Mouse (Mus musculus) naive thymus-derived CD4-positive, alpha-beta T cell, adult 2 months (primary cell): ENCODE data around the gene Haus7.
"Not testable (repeated sequence)": the region's sequence is repeated elsewhere in the genome, so short reads cannot be mapped to it uniquely, and the experiment has no call there.

Source experiments
- DNase-seq: peaks from one replicate; pipeline ENCODE4 v3.0.0-alpha.2; 2011; ENCODE audit warnings: low read depth

Gene Haus7

GRCm38 (mm10) chrX:73467446-73468241 is 8.8 kb upstream of the Haus7 start:
- no peak for DNase-seq

DNA sequence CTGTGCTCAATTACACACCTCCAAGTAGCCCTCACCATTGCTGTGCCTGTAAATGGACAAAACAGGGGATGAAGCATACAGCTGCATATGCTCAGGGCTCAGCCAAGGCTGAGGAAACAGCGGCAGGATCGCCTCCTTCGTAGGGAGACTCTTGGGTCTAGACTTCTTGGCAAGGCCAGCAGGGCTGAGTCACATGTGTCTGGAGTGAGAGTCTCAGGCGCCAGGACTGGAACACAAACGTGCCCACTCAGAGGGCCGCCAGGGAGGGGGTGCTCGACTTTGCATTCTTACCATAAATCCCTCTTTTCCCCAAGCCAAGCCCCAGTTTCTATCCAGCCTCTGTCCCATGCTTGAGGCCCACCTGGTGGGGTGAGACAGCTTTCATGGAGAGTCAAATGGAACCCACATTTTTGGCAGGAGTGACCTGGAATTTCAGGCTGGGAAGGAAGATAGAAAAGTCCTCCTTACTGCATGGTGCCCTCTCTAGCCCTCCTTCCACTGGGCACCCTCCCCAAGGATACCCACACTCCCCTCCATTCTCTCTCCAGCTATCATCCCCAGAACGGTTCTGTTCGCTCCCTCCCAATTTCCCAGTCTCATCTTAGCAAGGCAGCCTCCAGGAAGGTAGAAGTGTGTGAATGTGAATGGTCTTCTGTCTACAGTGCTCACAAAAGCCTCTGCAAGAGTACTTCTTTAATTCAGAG is 6.8 kb upstream of the Haus7 start:
- no peak for DNase-seq

DNA sequence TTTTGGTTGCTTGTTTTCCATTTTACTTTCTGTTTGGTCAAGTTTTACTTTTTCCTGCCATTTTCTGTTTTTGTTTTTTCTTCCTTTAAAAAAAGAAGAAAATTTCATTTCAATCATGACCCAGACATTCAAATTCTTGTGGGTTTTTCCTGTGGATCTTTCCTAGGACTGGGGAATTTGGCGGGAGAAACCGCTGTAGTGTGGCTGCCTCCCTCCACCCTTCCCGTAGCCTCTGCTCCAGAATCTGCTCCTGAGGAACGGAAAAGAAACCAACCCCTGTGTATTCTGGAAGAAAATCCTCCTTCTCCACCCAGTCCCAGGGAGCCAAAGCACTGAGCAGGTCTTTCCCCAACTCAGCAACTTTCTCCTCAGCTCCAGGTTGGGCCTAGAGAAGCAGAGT is 1.9 kb upstream of the Haus7 start:
- no peak for DNase-seq

- peak; percentile 62 for DNase-seq
These were observed 6.9 kb downstream of the Haus7 start for GRCm38 (mm10) chrX:73451949-73452348.

- DNase-seq, result no peak
These were observed 17.4 kb downstream of the Haus7 start for GRCm38 (mm10) chrX:73441428-73441827.

DNA sequence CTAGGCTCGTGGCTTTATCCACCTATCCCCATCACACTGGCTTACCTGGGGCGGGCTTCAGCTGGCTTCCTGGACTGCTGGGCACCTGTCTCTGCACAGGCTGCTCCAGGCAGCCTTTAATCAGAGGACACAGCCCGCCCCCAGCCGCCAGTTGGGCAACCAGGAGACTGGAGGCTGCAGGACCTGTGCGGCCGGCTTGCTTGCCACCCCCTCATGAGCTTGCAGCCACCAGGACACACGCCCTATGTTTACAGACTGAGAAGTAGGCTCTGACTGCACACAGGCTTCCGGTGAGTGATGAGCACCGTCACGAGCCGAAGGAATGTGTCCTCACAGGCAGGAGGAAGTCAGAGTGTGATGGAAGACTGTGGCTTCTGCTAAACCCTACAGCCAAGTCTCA is 23.6 kb downstream of the Haus7 start, which contains the start of gene Trex2:
TSS of gene Trex2 (minus strand) at position 93 of the 400 bp plus-strand sequence.
- DNase-seq, result no peak

GRCm38 (mm10) chrX:73432850-73433249 is 26.0 kb downstream of the Haus7 start:
- no peak for DNase-seq

DNA sequence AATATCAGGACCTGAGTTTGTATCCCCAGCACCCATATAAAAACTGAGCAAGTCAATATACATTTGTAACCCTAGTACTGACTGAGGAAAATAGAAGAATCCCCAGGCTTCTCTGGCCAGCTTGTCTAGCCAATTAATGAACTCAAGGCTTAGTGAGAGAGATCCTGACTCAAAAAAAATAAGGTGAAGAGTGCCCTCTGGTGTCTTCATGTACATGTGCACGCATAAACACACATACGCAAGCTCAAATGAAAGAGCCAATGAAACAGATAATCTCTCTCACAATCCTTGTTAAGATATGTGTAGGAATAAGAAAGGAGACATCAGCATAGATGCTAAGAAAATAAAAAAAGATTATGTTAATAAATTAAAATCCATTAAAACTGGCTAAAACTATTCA is 28.8 kb downstream of the Haus7 start:
- peak; percentile 47 for DNase-seq

- no peak for DNase-seq
These were observed 46.1 kb downstream of the Haus7 start for GRCm38 (mm10) chrX:73412767-73413166.

DNA sequence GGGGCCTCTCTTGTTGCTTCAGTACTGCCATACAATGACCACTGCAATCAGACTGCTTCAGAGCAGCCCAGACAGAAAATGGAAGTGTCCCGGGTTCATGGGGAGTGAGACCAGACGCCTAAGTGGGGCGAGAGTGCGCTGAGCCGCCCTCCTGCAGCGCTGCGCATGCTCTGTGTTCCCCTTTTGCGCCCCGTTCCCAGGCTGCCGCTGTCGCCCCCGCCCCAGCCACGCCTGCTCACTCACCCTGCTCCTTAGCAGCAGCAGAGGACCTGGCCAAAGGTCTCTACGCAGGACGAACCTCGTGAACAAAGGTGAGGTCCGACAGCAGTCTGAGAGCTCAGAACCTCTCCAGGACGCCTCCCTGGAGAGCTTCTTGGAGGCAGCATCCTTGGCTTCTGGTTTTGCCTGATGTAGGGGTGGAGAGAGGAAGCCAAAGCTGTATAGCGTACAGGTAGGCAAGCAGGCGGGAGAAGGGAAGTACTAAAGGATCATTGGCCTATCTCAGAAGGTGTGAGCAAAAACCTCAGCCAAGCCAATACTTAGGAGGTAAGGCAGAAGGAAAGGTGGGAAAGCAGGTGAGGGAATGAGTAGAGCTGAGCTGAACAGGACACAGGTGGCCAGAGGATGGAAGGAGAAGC is 47.8 kb downstream of the Haus7 start, which contains the start of gene Zfp92:
TSS of gene Zfp92 (plus strand) at position 217 of the 638 bp plus-strand sequence.
- DNase-seq, result peak; percentile 3

- no peak for DNase-seq
These were observed 57.2 kb downstream of the Haus7 start for GRCm38 (mm10) chrX:73401616-73402015.

- DNase-seq, result no peak
These were observed 57.9 kb downstream of the Haus7 start for GRCm38 (mm10) chrX:73400951-73401350.

DNA sequence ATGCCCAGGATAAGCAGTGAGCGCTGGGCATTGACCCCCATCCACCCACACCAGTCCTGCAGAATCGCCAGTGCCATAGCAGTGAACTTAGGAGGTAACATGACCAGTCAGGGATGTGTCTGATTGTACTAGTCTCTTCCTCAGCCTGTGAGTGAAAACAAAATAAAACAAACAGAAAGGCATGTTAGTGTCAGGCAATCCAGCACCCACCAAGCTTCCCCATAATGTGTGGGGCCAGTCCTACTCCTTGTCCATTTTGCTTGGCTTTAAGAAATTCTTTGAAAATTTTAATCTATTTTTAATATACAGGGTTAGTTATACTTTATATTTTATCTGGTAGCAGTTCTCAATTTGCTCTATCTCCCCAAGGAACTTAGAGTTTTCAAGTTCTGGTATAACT is 60.2 kb downstream of the Haus7 start, which contains the start of gene Gm18336:
TSS of gene Gm18336 (minus strand) at position 101 of the 400 bp plus-strand sequence.
- DNase-seq, result not testable (repeated sequence)

- no peak for DNase-seq
These were observed 62.4 kb downstream of the Haus7 start for GRCm38 (mm10) chrX:73396446-73396845.

GRCm38 (mm10) chrX:73391481-73391880 is 67.4 kb downstream of the Haus7 start:
- DNase-seq, result no peak
